Mouse (Mus musculus) liver, embryonic 15.5 days (tissue): ENCODE measurements around the gene Zfp287. TPM values are rescaled to one million over a fixed set of nuclear protein-coding genes. Genes with fewer than 3 reads are reported as not detected.

ENCODE experiments used
- ATAC-seq: fragments of 200-750 bp; cut with Nextera tagmentation; 2 replicates; pipeline ENCODE4 v1.8.0; 2017; ENCODE audit warnings: moderate number of reproducible peaks, mild to moderate bottlenecking, moderate library complexity; ENCODE audit not compliant: insufficient read depth
- H3K27ac ChIP-seq: fragments of 300-500 bp; sonication (generic); replicated peaks from 2 replicates; pipeline ENCODE4 v1.5.1; 2015; ENCODE audit warnings: mild to moderate bottlenecking, inconsistent platforms
- H3K27me3 ChIP-seq: fragments of 300-500 bp; sonication (generic); 2 replicates; pipeline ENCODE4 v1.6.1; 2015; ENCODE audit warnings: mild to moderate bottlenecking, inconsistent platforms
- H3K36me3 ChIP-seq: fragments of 300-500 bp; sonication (generic); replicated peaks from 2 replicates; pipeline ENCODE4 v1.6.1; 2015; ENCODE audit warnings: moderate library complexity, mild to moderate bottlenecking, inconsistent platforms
- H3K4me1 ChIP-seq: fragments of 300-500 bp; sonication (generic); replicated peaks from 2 replicates; pipeline ENCODE4 v1.6.1; 2015; ENCODE audit warnings: inconsistent platforms
- H3K4me2 ChIP-seq: fragments of 300-500 bp; sonication (generic); 2 replicates; pipeline ENCODE4 v1.6.1; 2015; ENCODE audit warnings: moderate library complexity, mild to moderate bottlenecking, inconsistent platforms
- H3K4me3 ChIP-seq: fragments of 300-500 bp; sonication (generic); replicated peaks from 2 replicates; pipeline ENCODE4 v1.5.1; 2015; ENCODE audit warnings: mild to moderate bottlenecking, inconsistent platforms
- H3K9ac ChIP-seq: fragments of 300-500 bp; sonication (generic); 2 replicates; pipeline ENCODE4 v1.6.1; 2015; ENCODE audit warnings: moderate library complexity, mild to moderate bottlenecking, inconsistent platforms
- H3K9me3 ChIP-seq: fragments of 300-500 bp; sonication (generic); replicated peaks from 2 replicates; pipeline ENCODE4 v1.6.1; 2016; ENCODE audit warnings: inconsistent platforms
- WGBS: fragments of 180-500 bp; shearing (Covaris S2); methylation state at CpG from one replicate; pipeline ENCODE4 v1.1.7; 2015; ENCODE audit warnings: mixed read lengths; ENCODE audit not compliant: insufficient replicate concordance; 5-methylcytosine and 5-hydroxymethylcytosine counted together
- polyA plus RNA-seq: library from polyadenylated mRNA; unstranded; fragments of >200 nt; fragmentation: Nextera tagmentation; extraction: Ambion mirVana; gene quantifications from 2 replicates; pipeline ENCODE4 v1.2.1, GENCODE M21; 2015

Gene Zfp287
- polyA plus RNA-seq, 1 experiment from 2014 or later: 0.50 TPM

DNA sequence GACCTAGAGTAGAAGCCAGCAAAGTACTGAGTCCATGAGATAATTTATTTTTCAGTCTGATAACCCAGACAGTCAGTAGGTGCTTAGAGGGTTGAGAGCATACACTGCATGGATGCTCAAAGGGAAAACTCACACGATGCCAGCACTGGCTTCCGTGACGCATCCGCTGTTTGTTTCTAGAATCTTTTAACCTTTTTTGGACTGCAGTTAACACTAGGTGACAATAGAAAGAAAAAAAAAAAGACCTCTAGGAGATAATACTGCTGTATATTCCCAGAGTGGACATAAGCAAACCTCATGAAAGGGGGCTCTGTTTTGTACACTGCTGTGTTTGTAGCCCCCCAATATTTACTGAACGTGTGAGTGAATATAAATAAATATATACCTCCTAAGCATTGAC is 62.7 kb downstream of the Zfp287 start:
- Histone ChIP-seq H3K36me3 (0 out of 2 replicates have a peak, but pooled peaks cover 4% of the 10 kb centered on the region), H3K9me3 (no peaks in the 10 kb centered on the region), H3K4me1 (no peaks in the 10 kb centered on the region), H3K4me3 (no peak overlapping the region), H3K9ac (no peak overlapping the region), H3K4me2 (no peak overlapping the region), H3K27ac (no peak overlapping the region), H3K27me3 (no peaks in the 10 kb centered on the region)
- no peak for ATAC-seq
- WGBS: 77% methylated on average over 5 of the region's 5 CpGs

DNA sequence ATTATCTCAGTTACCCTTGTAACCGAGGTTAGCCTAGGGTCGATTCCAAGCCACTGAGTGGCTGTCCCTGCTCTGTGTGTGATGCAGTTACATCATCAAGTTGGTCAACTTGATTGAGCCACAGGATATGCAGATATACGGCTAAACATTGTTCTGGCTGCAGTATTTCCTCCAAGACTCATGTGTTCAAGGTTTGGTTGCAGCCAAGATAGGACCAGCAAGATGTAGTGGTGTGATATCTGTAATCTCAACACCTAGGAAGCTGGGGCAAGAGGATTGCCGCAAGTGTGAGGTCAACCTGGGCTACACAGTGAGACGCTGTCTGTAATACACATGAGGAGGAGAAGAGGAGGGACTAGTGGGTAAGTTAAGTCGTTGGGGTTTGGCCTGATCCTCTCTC is 67.5 kb downstream of the Zfp287 start:
- H3K4me3 ChIP-seq: no peak overlapping the region
- no peak overlapping the region for H3K4me2 ChIP-seq
- H3K27me3 ChIP-seq: no peaks in the 10 kb centered on the region
- 48% methylated on average over 6 of the region's 6 CpGs for WGBS
- H3K9me3 ChIP-seq: no peaks in the 10 kb centered on the region
- H3K36me3 ChIP-seq: 0 out of 2 replicates have a peak, but pooled peaks cover 4% of the 10 kb centered on the region
- H3K9ac ChIP-seq: no peak overlapping the region
- no peak for ATAC-seq
- peaks cover 5% of the 10 kb centered on the region; the same call in 1 of the 2 replicates for H3K4me1 ChIP-seq
- no peak overlapping the region for H3K27ac ChIP-seq

DNA sequence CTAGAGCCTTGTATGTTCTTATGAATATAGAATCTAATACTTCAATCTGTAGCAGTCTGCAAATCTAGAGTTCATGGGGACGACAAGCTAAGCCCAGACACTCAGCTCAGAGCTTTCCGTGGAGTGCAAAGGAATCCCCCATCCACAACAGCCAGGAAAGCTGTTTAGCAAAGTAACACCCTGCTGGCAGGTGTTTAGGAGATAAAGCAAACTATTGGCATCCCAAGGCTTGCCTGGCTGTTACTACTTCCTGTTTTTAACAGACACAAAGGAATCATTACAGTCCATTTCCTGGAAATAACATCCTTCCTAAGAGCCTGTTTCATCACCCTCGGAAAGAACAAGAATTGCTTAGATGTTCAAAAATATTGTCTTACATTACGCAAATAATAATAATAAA is 70.8 kb downstream of the Zfp287 start:
- H3K9me3 ChIP-seq: no peaks in the 10 kb centered on the region
- no peak for ATAC-seq
- H3K36me3 ChIP-seq: 0 out of 2 replicates have a peak, but pooled peaks cover 4% of the 10 kb centered on the region
- no peaks in the 10 kb centered on the region for H3K27me3 ChIP-seq
- peaks cover 5% of the 10 kb centered on the region; the same call in 1 of the 2 replicates for H3K4me1 ChIP-seq
- no peak overlapping the region for H3K9ac ChIP-seq
- no peak overlapping the region for H3K4me2 ChIP-seq
- 37% methylated on average over 4 of the region's 4 CpGs for WGBS
- no peak overlapping the region for H3K4me3 ChIP-seq
- H3K27ac ChIP-seq: no peak overlapping the region

DNA sequence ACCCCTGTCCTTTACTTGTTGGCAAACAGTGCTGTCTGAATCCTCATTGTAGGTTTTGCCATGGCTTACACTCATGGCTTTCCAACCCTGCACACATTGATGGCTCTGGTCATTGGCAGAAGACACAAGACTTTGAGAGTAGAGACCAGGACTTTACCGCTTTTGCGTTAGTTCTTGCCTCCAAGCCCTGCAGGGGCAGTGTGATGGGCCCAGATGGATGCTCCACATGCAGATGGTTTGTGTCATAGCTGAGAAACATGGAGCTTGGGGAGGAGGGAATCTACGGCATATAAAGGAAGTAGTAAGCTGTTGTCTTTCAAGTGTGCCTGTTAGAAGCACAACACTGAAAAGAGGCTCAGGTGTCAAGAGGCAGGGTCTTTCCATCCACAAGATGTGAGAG is 79.6 kb downstream of the Zfp287 start:
- no peak overlapping the region for H3K27ac ChIP-seq
- no peak overlapping the region for H3K4me2 ChIP-seq
- H3K4me1 ChIP-seq: peaks cover 22% of the 10 kb centered on the region
- no peaks in the 10 kb centered on the region for H3K9me3 ChIP-seq
- no peak for ATAC-seq
- 0 out of 2 replicates have a peak, but pooled peaks cover 5% of the 10 kb centered on the region for H3K36me3 ChIP-seq
- H3K9ac ChIP-seq: no peak overlapping the region
- H3K4me3 ChIP-seq: no peak overlapping the region
- WGBS: 85% methylated on average over 3 of the region's 3 CpGs
- H3K27me3 ChIP-seq: peaks cover 10% of the 10 kb centered on the region

DNA sequence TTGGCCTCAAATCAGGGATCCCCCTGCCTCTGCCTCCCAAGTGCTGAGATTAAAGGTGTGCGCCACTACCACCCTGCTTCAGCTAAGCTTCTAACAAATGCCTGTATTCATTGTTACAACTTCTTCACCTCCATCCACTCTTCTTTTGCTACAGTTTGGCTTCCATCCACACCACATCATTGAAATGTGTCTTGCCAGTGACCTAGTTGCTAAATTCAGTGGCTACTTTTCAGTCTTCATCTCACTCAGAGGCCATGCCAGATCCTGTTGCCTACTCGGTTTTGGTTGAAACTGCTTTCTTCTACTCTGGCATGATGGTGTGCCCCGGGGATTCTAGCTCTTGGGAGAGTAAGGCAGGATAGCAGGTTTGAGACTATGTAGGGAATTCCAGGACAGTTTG is 80.1 kb downstream of the Zfp287 start:
- no peak overlapping the region for H3K9ac ChIP-seq
- peaks cover 13% of the 10 kb centered on the region for H3K27me3 ChIP-seq
- no peak overlapping the region for H3K27ac ChIP-seq
- no peak overlapping the region for H3K4me3 ChIP-seq
- no peaks in the 10 kb centered on the region for H3K9me3 ChIP-seq
- no peak for ATAC-seq
- peaks cover 26% of the 10 kb centered on the region for H3K4me1 ChIP-seq
- WGBS: 75% methylated on average over 3 of the region's 3 CpGs
- no peak overlapping the region for H3K4me2 ChIP-seq
- H3K36me3 ChIP-seq: 0 out of 2 replicates have a peak, but pooled peaks cover 5% of the 10 kb centered on the region

Other genes starting within 250 kb of the Zfp287 start
- 14.4 and 15.7 TPM in 2 replicates for gene Cenpv, start 192.6 kb downstream of the Zfp287 start, polyA plus RNA-seq
- gene Ubb, start 180.7 kb downstream of the Zfp287 start, polyA plus RNA-seq: 1,540 and 1,587 TPM in 2 replicates
- gene Trpv2, start 157.4 kb downstream of the Zfp287 start, polyA plus RNA-seq: 5.5 and 6.3 TPM in 2 replicates
- 1.7 and 2.0 TPM in 2 replicates for gene Lrrc75a, start 83.4 kb downstream of the Zfp287 start, polyA plus RNA-seq
- gene Mmgt2, start 83.2 kb downstream of the Zfp287 start, polyA plus RNA-seq: 7.2 and 7.8 TPM in 2 replicates
- not detected in 2 replicates for gene Gm10428, start 21.2 kb upstream of the Zfp287 start, polyA plus RNA-seq
- 0.63 and 1.0 TPM in 2 replicates for gene Zfp286, start 57.6 kb upstream of the Zfp287 start, polyA plus RNA-seq
- 0.48 and 0.79 TPM in 2 replicates for gene Trim16, start 88.3 kb upstream of the Zfp287 start, polyA plus RNA-seq
- gene Fbxw10, start 115.2 kb upstream of the Zfp287 start, polyA plus RNA-seq: 0.07 and 0.28 TPM in 2 replicates
- gene Tvp23b, start 147.6 kb upstream of the Zfp287 start, polyA plus RNA-seq: 27.0 and 29.6 TPM in 2 replicates
- not detected in 2 replicates for gene Cdrt4, start 219.3 kb upstream of the Zfp287 start, polyA plus RNA-seq